Mouse (Mus musculus): ENCODE results near the gene Opcml.
A peak's percentile ranks its signal among the peaks of the same experiment; 100 is the strongest.

GRCm38 (mm10) chr9:28171890-28172289 is 381.3 kb downstream of the Opcml start:
- TF ChIP-seq POLR2A (IDR thresholded peaks at IDR 0.05; ENCODE audit: borderline replicate concordance, insufficient read depth, low read length): no peak
- TF ChIP-seq CTCF (IDR thresholded peaks at IDR 0.05; ENCODE audit: borderline replicate concordance, insufficient read depth, low read depth, low read length): peak; percentile 79

Data from cerebellum, adult 2 months (tissue).